ENCODE assay signal across 8 mouse cellular contexts in the genomic region with DNA sequence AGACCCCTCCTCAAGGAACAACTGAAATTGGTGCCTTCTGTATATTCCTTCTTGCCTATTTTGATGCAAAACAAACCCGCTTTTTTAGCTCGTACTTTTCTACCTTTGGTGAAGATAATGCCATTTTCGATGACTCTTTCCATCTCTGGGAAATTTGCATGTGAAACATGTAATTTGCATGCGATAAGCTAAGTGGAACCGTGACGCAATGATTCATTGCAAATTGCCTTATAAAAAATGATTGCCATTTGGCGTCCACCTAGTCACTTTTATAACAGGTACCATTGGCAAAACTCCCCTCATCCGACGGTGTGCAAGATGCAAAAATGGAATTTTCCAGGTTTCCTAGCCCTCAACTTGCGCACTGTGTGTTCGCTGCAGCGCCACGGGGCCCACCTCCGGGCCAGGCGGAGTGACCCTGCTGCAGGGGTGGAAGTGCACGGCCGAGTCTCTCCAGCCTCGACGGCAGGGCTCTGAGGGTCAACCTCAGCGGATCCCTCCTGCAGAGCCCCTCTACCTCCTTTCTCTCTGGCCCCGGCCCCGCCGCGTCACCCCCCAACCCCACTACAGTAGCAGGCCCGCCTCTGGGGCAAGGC. TPM values are rescaled to one million over a fixed set of nuclear protein-coding genes. Genes with fewer than 3 reads are reported as not detected.
DNase-seq lines count a peak whose midpoint lies in the region; ATAC-seq and TF ChIP-seq lines count a peak whose summit lies in the region.

No protein-coding gene starts in this region.

- 0 out of 2 replicates have a peak, but pooled peaks cover 2% of the 10 kb centered on the region for H3K9me3 ChIP-seq in erythroblast, embryonic 14.5 days (ENCODE audit: control insufficient read depth, low read length)
- no peaks in the 10 kb centered on the region for H3K9me3 ChIP-seq in embryonic facial prominence, embryonic 14.5 days (ENCODE audit: control insufficient read depth, low read length)
- H3K9me3 ChIP-seq in limb, embryonic 14.5 days (ENCODE audit: control insufficient read depth, low read length), result no peaks in the 10 kb centered on the region

- H3K9ac ChIP-seq in embryonic facial prominence, embryonic 14.5 days (ENCODE audit: low read depth, low read length), result peak overlapping the region; percentile 78
- peak overlapping the region; percentile 66 for H3K9ac ChIP-seq in limb, embryonic 14.5 days (ENCODE audit: low read depth, low read length, severe bottlenecking)

- H3K4me1 ChIP-seq in erythroblast, embryonic 14.5 days (ENCODE audit: control insufficient read depth), result peaks cover 12% of the 10 kb centered on the region
- no peaks in the 10 kb centered on the region for H3K4me1 ChIP-seq in embryonic facial prominence, embryonic 14.5 days (ENCODE audit: control insufficient read depth, insufficient read depth, low read length)
- no peaks in the 10 kb centered on the region for H3K4me1 ChIP-seq in limb, embryonic 14.5 days (ENCODE audit: control insufficient read depth, insufficient read depth, low read length)
- H3K4me1 ChIP-seq in olfactory bulb, adult 2 months (ENCODE audit: control insufficient read depth, insufficient read depth, low read length), result no peaks in the 10 kb centered on the region

- H3K4me3 ChIP-seq in erythroblast, embryonic 14.5 days (replicated peaks), result peak overlapping the region; percentile 92
- H3K4me3 ChIP-seq in embryonic facial prominence, embryonic 14.5 days (ENCODE audit: low read depth, low read length), result peak overlapping the region; percentile 61
- H3K4me3 ChIP-seq in limb, embryonic 14.5 days (replicated peaks; ENCODE audit: low read length), result peak overlapping the region; percentile 58
- H3K4me3 ChIP-seq in olfactory bulb, adult 2 months (ENCODE audit: insufficient read depth, low read depth, low read length), result peak overlapping the region; percentile 94

- peak overlapping the region; percentile 87 for H3K27ac ChIP-seq in embryonic facial prominence, embryonic 14.5 days (replicated peaks; ENCODE audit: low read depth, low read length)
- peak overlapping the region; percentile 86 for H3K27ac ChIP-seq in limb, embryonic 14.5 days (replicated peaks; ENCODE audit: low read depth, low read length)
- H3K27ac ChIP-seq in olfactory bulb, adult 2 months (ENCODE audit: insufficient read depth, low read depth, low read length), result peak overlapping the region; percentile 73; the same call in 1 of the 2 replicates

- DNase-seq in 3T3-L1 (ENCODE audit: low read depth, low spot score), result peak; percentile 1
- DNase-seq in embryonic facial prominence, embryonic 14.5 days (ENCODE audit: low spot score), result no peak
- DNase-seq in limb, embryonic 14.5 days (ENCODE audit: low spot score), result no peak
- DNase-seq in right cerebral cortex, adult 18-20 months, result no peak

- TF ChIP-seq POLR2A in limb, embryonic 14.5 days (IDR thresholded peaks at IDR 0.05; ENCODE audit: borderline replicate concordance, extremely low read depth, insufficient read depth, insufficient read length), result no peak
- TF ChIP-seq POLR2A in olfactory bulb, adult 2 months (IDR thresholded peaks at IDR 0.05; ENCODE audit: insufficient read depth, low read depth, low read length), result no peak

- TF ChIP-seq CTCF in olfactory bulb, adult 2 months (IDR thresholded peaks at IDR 0.05; ENCODE audit: insufficient read depth, low read depth, low read length), result no peak

- H3K36me3 ChIP-seq in erythroblast, embryonic 14.5 days (ENCODE audit: control insufficient read depth), result peaks cover 3% of the 10 kb centered on the region; the same call in 1 of the 2 replicates
- no peaks in the 10 kb centered on the region for H3K36me3 ChIP-seq in embryonic facial prominence, embryonic 14.5 days (ENCODE audit: control insufficient read depth, insufficient read depth, low read length)
- no peaks in the 10 kb centered on the region for H3K36me3 ChIP-seq in limb, embryonic 14.5 days (ENCODE audit: control insufficient read depth, insufficient read depth, low read length)

- 19% methylated on average over 19 of the region's 25 CpGs for WGBS in embryonic facial prominence, embryonic 14.5 days
- 12% methylated on average over 20 of the region's 25 CpGs for WGBS in limb, embryonic 14.5 days
- 11% methylated on average over 25 of the region's 25 CpGs for WGBS in olfactory bulb, adult 2 months

- no peak for ATAC-seq in erythroblast, adult 5-6 weeks (replicated peaks; ENCODE audit: low FRiP score, poor library complexity, severe bottlenecking)
- ATAC-seq in embryonic facial prominence, embryonic 14.5 days (ENCODE audit: low read depth), result no peak
- no peak for ATAC-seq in limb, embryonic 14.5 days (ENCODE audit: low FRiP score, low read depth)
- ATAC-seq in monocyte, adult 5-6 weeks (replicated peaks; ENCODE audit: insufficient number of reproducible peaks, low FRiP score, low TSS enrichment, poor library complexity, severe bottlenecking), result no peak

- H3K27me3 ChIP-seq in erythroblast, embryonic 14.5 days (ENCODE audit: control insufficient read depth), result peaks cover 22% of the 10 kb centered on the region
- peaks cover 58% of the 10 kb centered on the region for H3K27me3 ChIP-seq in embryonic facial prominence, embryonic 14.5 days (replicated peaks; ENCODE audit: control insufficient read depth, insufficient read depth, low read length)
- peaks cover 12% of the 10 kb centered on the region; the same call in 1 of the 2 replicates for H3K27me3 ChIP-seq in limb, embryonic 14.5 days (ENCODE audit: control insufficient read depth, insufficient read depth, low read length)

- peak overlapping the region; percentile 58 for H3K4me2 ChIP-seq in embryonic facial prominence, embryonic 14.5 days (ENCODE audit: low read depth, low read length)
- peak overlapping the region; percentile 47 for H3K4me2 ChIP-seq in limb, embryonic 14.5 days (replicated peaks; ENCODE audit: low read depth, low read length, severe bottlenecking)

RNA-seq across cellular contexts. Expression of a gene that starts 0.4 kb away (rescaled TPM):
- 2.2 and 2.4 TPM in 2 replicates for polyA plus RNA-seq in erythroblast, embryonic 14.5 days (2012)
- total RNA-seq in erythroblast, adult 5-6 weeks (2015; ENCODE audit: low replicate concordance), result 6.7 and 15.0 TPM in 2 replicates
- 4.6 and 5.6 TPM in 2 replicates for total RNA-seq in erythroblast, adult 5-6 weeks (2017; ENCODE audit: low replicate concordance)
- polyA plus RNA-seq in embryonic facial prominence, embryonic 14.5 days (2014; fragmentation: Nextera tagmentation; extraction: Ambion mirVana), result 9.9 and 10.5 TPM in 2 replicates
- 4.9 and 6.2 TPM in 2 replicates for polyA plus RNA-seq in limb, embryonic 14.5 days (2012; rRNA removed)
- polyA plus RNA-seq in limb, embryonic 14.5 days (2014; fragmentation: Nextera tagmentation; extraction: Ambion mirVana), result 10.6 and 11.7 TPM in 2 replicates
- polyA plus RNA-seq in olfactory bulb, adult 2 months (2012; ENCODE audit: insufficient read depth, insufficient read length, low replicate concordance, missing spikeins), result not detected in 2 replicates
- 8.4 to 10.7 TPM (median 8.6 TPM) in 3 replicates for total RNA-seq in monocyte, adult 5-6 weeks (2017)

RNA-seq across cellular contexts. Expression of a gene that starts 21.4 kb away (rescaled TPM):
- polyA plus RNA-seq in erythroblast, embryonic 14.5 days (2012), result 1.5 and 1.8 TPM in 2 replicates
- 50.3 and 58.3 TPM in 2 replicates for total RNA-seq in erythroblast, adult 5-6 weeks (2015; ENCODE audit: low replicate concordance)
- total RNA-seq in erythroblast, adult 5-6 weeks (2017; ENCODE audit: low replicate concordance), result 42.2 and 45.9 TPM in 2 replicates
- 58.7 and 66.2 TPM in 2 replicates for polyA plus RNA-seq in embryonic facial prominence, embryonic 14.5 days (2014; fragmentation: Nextera tagmentation; extraction: Ambion mirVana)
- 87.3 and 117 TPM in 2 replicates for polyA plus RNA-seq in limb, embryonic 14.5 days (2012; rRNA removed)
- polyA plus RNA-seq in limb, embryonic 14.5 days (2014; fragmentation: Nextera tagmentation; extraction: Ambion mirVana), result 63.5 and 110 TPM in 2 replicates
- not detected in 2 replicates for polyA plus RNA-seq in olfactory bulb, adult 2 months (2012; ENCODE audit: insufficient read depth, insufficient read length, low replicate concordance, missing spikeins)
- total RNA-seq in monocyte, adult 5-6 weeks (2017), result 67.6 to 107 TPM (median 71.9 TPM) in 3 replicates

Comparison
In these comparisons a context has a peak if more than half of its experiments do, and no peak if none do; other contexts are left out.
1. RNA of a gene that starts 21.4 kb away (polyA plus RNA-seq): not detected in olfactory bulb, adult 2 months, 63.5 to 117 TPM in limb, embryonic 14.5 days and 58.7 to 66.2 TPM in embryonic facial prominence, embryonic 14.5 days; 1.5 to 1.8 TPM in erythroblast, embryonic 14.5 days; every median in the first group is over 10 times any median in the second.
2. Peak in every context shown above with its lines, with median percentiles within 50 percentile points of each other: H3K4me3 ChIP-seq and H3K27ac ChIP-seq.